Mouse (Mus musculus): ENCODE results near the gene Rps8.

- TF ChIP-seq CTCF (IDR thresholded peaks at IDR 0.05; ENCODE audit: borderline replicate concordance, control insufficient read depth, extremely low read depth, insufficient read depth, low read length, poor library complexity), result no peak
- no peak for TF ChIP-seq POLR2A (IDR thresholded peaks at IDR 0.05; ENCODE audit: control insufficient read depth, extremely low read depth, insufficient read depth, low read length, poor library complexity)
Measured at GRCm38 (mm10) chr4:117134601-117134995, 21.4 kb downstream of the Rps8 start.

Data from thymus, adult 2 months (tissue).